11 mouse cellular contexts compared by ENCODE assay signal in the genomic region with DNA sequence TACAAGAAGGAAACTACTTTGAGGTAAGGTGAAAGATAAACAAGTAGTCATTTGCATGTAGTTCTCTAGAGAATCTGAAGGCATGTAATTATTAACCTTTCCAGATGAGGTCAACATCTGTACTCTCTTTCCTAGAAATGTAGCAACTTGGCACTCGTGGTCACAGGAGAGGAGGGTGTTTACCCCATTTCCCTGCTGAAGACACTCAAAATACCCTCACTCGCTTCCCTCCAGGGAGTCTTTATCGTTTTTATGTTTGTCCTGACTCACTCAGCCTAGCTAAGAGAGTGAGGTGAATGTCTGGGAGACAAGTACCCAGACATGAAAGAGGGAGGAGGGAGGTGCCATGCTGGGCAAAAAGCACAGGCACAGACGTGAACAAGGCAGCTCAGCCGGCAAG.
DNase-seq lines count a peak whose midpoint lies in the region; ATAC-seq lines count a peak whose summit lies in the region.
"Had no signal": no experiment of that assay in that cellular context is flagged by ENCODE, and none has a peak within 500 bp of the region (broad histone marks: within the 10 kb centered on the region; RNA-seq: fewer than 3 reads in every experiment).

No protein-coding gene starts in this region.

- H3K4me1 ChIP-seq in forebrain, embryonic 12.5 days: peaks cover 27% of the 10 kb centered on the region
- H3K4me1 ChIP-seq in forebrain, embryonic 16.5 days (replicated peaks; ENCODE audit: control insufficient read depth, insufficient read depth, low read length): no peaks in the 10 kb centered on the region
- H3K4me1 ChIP-seq in kidney, embryonic 15.5 days: peaks cover 26% of the 10 kb centered on the region
- peaks cover 46% of the 10 kb centered on the region for H3K4me1 ChIP-seq in embryonic facial prominence, embryonic 14.5 days (ENCODE audit: control insufficient read depth, insufficient read depth, low read length)
- peaks cover 56% of the 10 kb centered on the region for H3K4me1 ChIP-seq in liver, embryonic 15.5 days (replicated peaks)

- H3K27ac ChIP-seq in forebrain, embryonic 12.5 days: peak overlapping the region; percentile 1; the same call in 1 of the 2 replicates
- H3K27ac ChIP-seq in forebrain, embryonic 16.5 days (ENCODE audit: low read length): no peak overlapping the region
- peak overlapping the region; percentile 57 for H3K27ac ChIP-seq in kidney, embryonic 15.5 days
- peak overlapping the region; percentile 86 for H3K27ac ChIP-seq in embryonic facial prominence, embryonic 14.5 days (replicated peaks; ENCODE audit: low read depth, low read length)
- H3K27ac ChIP-seq in liver, embryonic 15.5 days (replicated peaks): 0 out of 2 replicates have a peak overlapping the region, but pooled peaks have one; percentile 29

- DNase-seq in kidney, postnatal 10 days: no peak
- no peak for DNase-seq in embryonic facial prominence, embryonic 14.5 days (ENCODE audit: low spot score)
- DNase-seq in ovary, postnatal 36 days (ENCODE audit: low spot score): no peak
- DNase-seq in cerebellum, adult 9-10 months: no peak
- DNase-seq: cerebellum, adult 18-20 months; spleen, adult 18-20 months had no signal

- no peak for ATAC-seq in forebrain, embryonic 12.5 days (ENCODE audit: low FRiP score)
- no peak for ATAC-seq in forebrain, embryonic 16.5 days
- ATAC-seq in kidney, embryonic 15.5 days (replicated peaks; ENCODE audit: low FRiP score): no peak
- ATAC-seq in embryonic facial prominence, embryonic 14.5 days (ENCODE audit: low read depth): 0 out of 2 replicates have a peak, but pooled peaks have one; percentile 6
- ATAC-seq in liver, embryonic 15.5 days (ENCODE audit: insufficient read depth): no peak

- no peaks in the 10 kb centered on the region for H3K9me3 ChIP-seq in forebrain, embryonic 12.5 days
- no peaks in the 10 kb centered on the region for H3K9me3 ChIP-seq in forebrain, embryonic 16.5 days (ENCODE audit: control insufficient read depth, low read length)
- no peaks in the 10 kb centered on the region for H3K9me3 ChIP-seq in kidney, embryonic 15.5 days (replicated peaks)
- no peaks in the 10 kb centered on the region for H3K9me3 ChIP-seq in embryonic facial prominence, embryonic 14.5 days (ENCODE audit: control insufficient read depth, low read length)
- no peaks in the 10 kb centered on the region for H3K9me3 ChIP-seq in liver, embryonic 15.5 days (replicated peaks)

- H3K9ac ChIP-seq in forebrain, embryonic 12.5 days: no peak overlapping the region
- no peak overlapping the region for H3K9ac ChIP-seq in forebrain, embryonic 16.5 days (replicated peaks; ENCODE audit: low read depth, low read length)
- no peak overlapping the region for H3K9ac ChIP-seq in kidney, embryonic 15.5 days
- H3K9ac ChIP-seq in embryonic facial prominence, embryonic 14.5 days (ENCODE audit: low read depth, low read length): 0 out of 2 replicates have a peak overlapping the region, but pooled peaks have one; percentile 9
- H3K9ac ChIP-seq in liver, embryonic 15.5 days: no peak overlapping the region

- H3K4me2 ChIP-seq in forebrain, embryonic 12.5 days: no peak overlapping the region
- no peak overlapping the region for H3K4me2 ChIP-seq in forebrain, embryonic 16.5 days (ENCODE audit: low read length)
- no peak overlapping the region for H3K4me2 ChIP-seq in kidney, embryonic 15.5 days
- no peak overlapping the region for H3K4me2 ChIP-seq in embryonic facial prominence, embryonic 14.5 days (ENCODE audit: low read depth, low read length)
- no peak overlapping the region for H3K4me2 ChIP-seq in liver, embryonic 15.5 days

- no peak overlapping the region for H3K4me3 ChIP-seq in forebrain, embryonic 12.5 days (replicated peaks)
- H3K4me3 ChIP-seq in forebrain, embryonic 16.5 days (replicated peaks; ENCODE audit: low read length): no peak overlapping the region
- no peak overlapping the region for H3K4me3 ChIP-seq in kidney, embryonic 15.5 days (replicated peaks)
- H3K4me3 ChIP-seq in embryonic facial prominence, embryonic 14.5 days (ENCODE audit: low read depth, low read length): no peak overlapping the region
- no peak overlapping the region for H3K4me3 ChIP-seq in liver, embryonic 15.5 days (replicated peaks)
- H3K4me3 ChIP-seq: myocyte had no signal

- H3K36me3 ChIP-seq in forebrain, embryonic 12.5 days (replicated peaks): peaks cover 17% of the 10 kb centered on the region; the same call in 1 of the 2 replicates
- no peaks in the 10 kb centered on the region for H3K36me3 ChIP-seq in forebrain, embryonic 16.5 days (ENCODE audit: control insufficient read depth, insufficient read depth)
- peaks cover 47% of the 10 kb centered on the region for H3K36me3 ChIP-seq in kidney, embryonic 15.5 days
- H3K36me3 ChIP-seq in embryonic facial prominence, embryonic 14.5 days (ENCODE audit: control insufficient read depth, insufficient read depth, low read length): peaks cover 27% of the 10 kb centered on the region
- no peaks in the 10 kb centered on the region; the same call in 1 of the 2 replicates for H3K36me3 ChIP-seq in liver, embryonic 15.5 days (replicated peaks)

- no peaks in the 10 kb centered on the region for H3K27me3 ChIP-seq in forebrain, embryonic 12.5 days
- no peaks in the 10 kb centered on the region for H3K27me3 ChIP-seq in forebrain, embryonic 16.5 days (replicated peaks; ENCODE audit: control insufficient read depth, insufficient read depth, low read length)
- no peaks in the 10 kb centered on the region for H3K27me3 ChIP-seq in kidney, embryonic 15.5 days
- no peaks in the 10 kb centered on the region for H3K27me3 ChIP-seq in embryonic facial prominence, embryonic 14.5 days (replicated peaks; ENCODE audit: control insufficient read depth, insufficient read depth, low read length)
- H3K27me3 ChIP-seq in liver, embryonic 15.5 days: no peaks in the 10 kb centered on the region

- 21% methylated on average over 5 of the region's 5 CpGs for WGBS in forebrain, embryonic 12.5 days
- WGBS in forebrain, embryonic 16.5 days: 29% methylated on average over 5 of the region's 5 CpGs
- 28% methylated on average over 5 of the region's 5 CpGs for WGBS in kidney, embryonic 15.5 days
- 18% methylated on average over 5 of the region's 5 CpGs for WGBS in embryonic facial prominence, embryonic 14.5 days
- WGBS in liver, embryonic 15.5 days (ENCODE audit: insufficient replicate concordance): 48% methylated on average over 5 of the region's 5 CpGs
